Mouse (Mus musculus) megakaryocyte, embryonic 14.5 days (primary cell): ENCODE results near the gene Shisa5.

Source experiments
- FLI1 ChIP-seq: IDR thresholded peaks from 2 replicates; pipeline ENCODE4 v1.6.1; 2012; ENCODE audit warnings: low read length, inconsistent platforms, mixed read lengths
- GATA1 ChIP-seq: IDR thresholded peaks from 3 replicates; pipeline ENCODE4 v1.6.1; 2012; ENCODE audit warnings: mixed read lengths, low read length, inconsistent platforms, borderline replicate concordance

- TF ChIP-seq FLI1 (no peak), GATA1 (no peak)
These were observed 9.9 kb upstream of the Shisa5 start for GRCm38 (mm10) chr9:109028421-109028820.
